13 mouse cellular contexts compared by ENCODE assay signal in genomic region chr10:21609583-21609982, GRCm38 (mm10). TPM values are rescaled to one million over a fixed set of nuclear protein-coding genes. Genes with fewer than 3 reads are reported as not detected.
A peak's percentile ranks its signal among the peaks of the same experiment; 100 is the strongest.
DNase-seq lines count a peak whose midpoint lies in the region.
"Had no signal": no experiment of that assay in that cellular context is flagged by ENCODE, and none has a peak within 500 bp of the region (broad histone marks: within the 10 kb centered on the region; RNA-seq: fewer than 3 reads in every experiment).

No protein-coding gene starts in this region.

- peak; percentile 67 for DNase-seq in heart, adult 8-10 months (ENCODE audit: low spot score)
- DNase-seq in heart, postnatal 14 days = no peak
- peak; percentile 10 for DNase-seq in A20 (ENCODE audit: low read depth, low spot score)
- DNase-seq in fat pad, adult 2 months (ENCODE audit: extremely low read depth, low read depth, low spot score) = peak; percentile 68
- peak; percentile 76 for DNase-seq in large intestine, adult 2 months (ENCODE audit: low read depth, low spot score)
- DNase-seq in thymus, postnatal 0 days (ENCODE audit: low spot score) = no peak
- no peak for DNase-seq in T-cell, adult 2 months (ENCODE audit: low spot score)
- DNase-seq in cerebellum, adult 8-10 months = no peak

- intact Hi-C loops in heart, postnatal 14 days (cut with DNase I) = no loop called here

- WGBS in large intestine, adult 2 months = 12% methylated on average over 2 of the region's 2 CpGs

RNA-seq across cellular contexts. Expression of gene 1700020N01Rik, which starts 16.6 kb away (rescaled TPM):
- not detected for total RNA-seq in heart, adult 8-10 months (2022)
- total RNA-seq in heart, postnatal 14 days (2021) = not detected
- 0.25 TPM in 1 of 2 replicates, not detected in the other for polyA plus RNA-seq in large intestine, adult 2 months (2012; rRNA removed)
- polyA plus RNA-seq in thymus, postnatal 0 days (2015; fragmentation: Nextera tagmentation; extraction: Ambion mirVana) = 0.34 TPM in 1 of 2 replicates, not detected in the other
- total RNA-seq: left cerebral cortex, postnatal 10 days had no signal
- polyA plus RNA-seq: embryonic facial prominence, embryonic 13.5 days; heart, postnatal 0 days; midbrain, embryonic 15.5 days; spleen, adult 2 months had no signal

Comparison
In these comparisons a context has a peak if more than half of its experiments do, and no peak if none do; other contexts are left out.
1. DNase-seq: peak in heart, adult 8-10 months (single experiment), A20 (single experiment), fat pad, adult 2 months (single experiment) and large intestine, adult 2 months (single experiment); none in heart, postnatal 14 days (0 of 2), thymus, postnatal 0 days (single experiment), T-cell, adult 2 months (single experiment) and cerebellum, adult 8-10 months (single experiment).